Mouse (Mus musculus): ENCODE measurements at regions not wholly inside any gene's neighbourhood (a gene's known extent, or its start where the extent isn't known, plus 50 kb on each side); places are given as distances from the start of the nearest gene placed in this dataset.
A peak's percentile ranks its signal among the peaks of the same experiment; 100 is the strongest.
"Not testable (repeated sequence)": the region's sequence is repeated elsewhere in the genome, so short reads cannot be mapped to it uniquely, and the experiment has no call there.

DNA sequence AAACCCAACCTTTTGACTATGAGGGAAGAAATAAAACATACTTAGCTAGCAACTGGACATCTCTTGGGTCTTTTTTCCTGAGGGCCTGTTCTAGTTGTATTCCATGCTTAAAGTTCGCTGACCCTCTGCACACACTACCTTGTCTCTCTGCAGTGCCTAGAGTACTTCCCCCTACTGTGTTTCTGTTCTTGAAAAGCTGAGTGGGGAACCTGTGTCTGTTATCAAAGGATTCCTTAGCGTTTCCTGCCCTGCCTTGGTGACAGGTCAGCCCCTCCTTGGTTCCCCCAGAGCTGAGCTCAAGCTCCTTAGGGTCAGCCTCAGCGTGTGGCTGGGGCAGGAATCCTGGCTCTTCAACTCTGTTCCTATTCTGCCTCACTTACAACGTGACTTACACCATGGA lies 227.2 kb upstream of the Vmn1r3 start:
- not testable (repeated sequence) for H3K27ac ChIP-seq; H3K36me3 ChIP-seq; H3K9me3 ChIP-seq; H3K9ac ChIP-seq; ATAC-seq; H3K4me1 ChIP-seq (replicated peaks); H3K4me3 ChIP-seq (replicated peaks); H3K4me2 ChIP-seq (replicated peaks); H3K27me3 ChIP-seq (replicated peaks)
- 42% methylated on average over 4 of the region's 4 CpGs for WGBS

GRCm38 (mm10) chr4:3402856-3403255 lies 217.7 kb upstream of the Vmn1r3 start:
- H3K36me3 ChIP-seq; H3K9ac ChIP-seq; H3K27ac ChIP-seq; H3K4me1 ChIP-seq (replicated peaks); H3K27me3 ChIP-seq (replicated peaks); H3K4me3 ChIP-seq (replicated peaks); H3K4me2 ChIP-seq (replicated peaks); H3K9me3 ChIP-seq: not testable (repeated sequence)
- ATAC-seq: peak; percentile 58
- WGBS: 43% methylated on average over 4 of the region's 4 CpGs

DNA sequence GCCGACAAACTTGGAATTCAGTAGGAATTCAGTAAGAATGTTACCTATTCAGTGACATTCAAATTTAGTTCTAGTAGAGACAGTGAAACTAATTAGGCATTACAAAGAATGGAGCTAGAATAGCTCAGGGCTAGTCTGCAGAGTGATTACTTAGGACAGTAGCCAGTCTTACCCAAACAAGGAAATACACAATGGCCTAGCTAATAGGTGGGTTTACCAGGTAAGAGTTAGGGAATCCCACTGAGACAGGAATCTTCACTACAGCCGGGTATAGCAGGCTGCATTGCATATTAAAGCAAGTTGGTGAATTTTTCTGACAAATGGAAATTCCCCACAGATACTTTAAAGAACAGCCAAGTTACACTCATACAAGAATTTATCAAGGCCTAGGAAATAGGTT lies 216.6 kb upstream of the Vmn1r3 start:
- not testable (repeated sequence) for H3K4me1 ChIP-seq (replicated peaks); H3K9ac ChIP-seq; H3K4me2 ChIP-seq (replicated peaks); H3K27ac ChIP-seq; H3K9me3 ChIP-seq; H3K4me3 ChIP-seq (replicated peaks); H3K27me3 ChIP-seq (replicated peaks); ATAC-seq; H3K36me3 ChIP-seq
- 83% methylated on average over 2 of the region's 2 CpGs for WGBS

- ATAC-seq; H3K4me2 ChIP-seq (replicated peaks); H3K9ac ChIP-seq; H3K27ac ChIP-seq; H3K9me3 ChIP-seq; H3K4me1 ChIP-seq (replicated peaks); H3K27me3 ChIP-seq (replicated peaks); H3K36me3 ChIP-seq; H3K4me3 ChIP-seq (replicated peaks): not testable (repeated sequence)
- 91% methylated on average over 8 of the region's 8 CpGs for WGBS
Measured at GRCm38 (mm10) chr4:3391579-3391978, 206.4 kb upstream of the Vmn1r3 start.

GRCm38 (mm10) chr4:3373027-3373763 lies 188.0 kb upstream of the Vmn1r3 start:
- peak; percentile 87 for ATAC-seq
- H3K4me1 ChIP-seq (replicated peaks); H3K9ac ChIP-seq; H3K4me3 ChIP-seq (replicated peaks); H3K4me2 ChIP-seq (replicated peaks); H3K36me3 ChIP-seq; H3K9me3 ChIP-seq; H3K27me3 ChIP-seq (replicated peaks); H3K27ac ChIP-seq: not testable (repeated sequence)
- 24% methylated on average over 8 of the region's 8 CpGs for WGBS

- H3K4me3 ChIP-seq (replicated peaks); ATAC-seq; H3K9me3 ChIP-seq; H3K36me3 ChIP-seq; H3K4me2 ChIP-seq (replicated peaks); H3K9ac ChIP-seq; H3K27me3 ChIP-seq (replicated peaks); H3K4me1 ChIP-seq (replicated peaks); H3K27ac ChIP-seq: not testable (repeated sequence)
- 80% methylated on average over 4 of the region's 4 CpGs for WGBS
Measured at GRCm38 (mm10) chr4:3368021-3368420, 182.9 kb upstream of the Vmn1r3 start.

GRCm38 (mm10) chr4:3343443-3343842 lies 158.3 kb upstream of the Vmn1r3 start:
- not testable (repeated sequence) for H3K9me3 ChIP-seq; H3K4me2 ChIP-seq (replicated peaks); H3K36me3 ChIP-seq; H3K9ac ChIP-seq; H3K27ac ChIP-seq; ATAC-seq; H3K4me1 ChIP-seq (replicated peaks); H3K4me3 ChIP-seq (replicated peaks); H3K27me3 ChIP-seq (replicated peaks)
- WGBS: 78% methylated on average over 8 of the region's 8 CpGs

GRCm38 (mm10) chr4:3342696-3343095 lies 157.5 kb upstream of the Vmn1r3 start:
- H3K9ac ChIP-seq; H3K4me2 ChIP-seq (replicated peaks); H3K9me3 ChIP-seq; H3K36me3 ChIP-seq; H3K4me1 ChIP-seq (replicated peaks); ATAC-seq; H3K27ac ChIP-seq; H3K27me3 ChIP-seq (replicated peaks); H3K4me3 ChIP-seq (replicated peaks): not testable (repeated sequence)
- WGBS: 71% methylated on average over 2 of the region's 2 CpGs

DNA sequence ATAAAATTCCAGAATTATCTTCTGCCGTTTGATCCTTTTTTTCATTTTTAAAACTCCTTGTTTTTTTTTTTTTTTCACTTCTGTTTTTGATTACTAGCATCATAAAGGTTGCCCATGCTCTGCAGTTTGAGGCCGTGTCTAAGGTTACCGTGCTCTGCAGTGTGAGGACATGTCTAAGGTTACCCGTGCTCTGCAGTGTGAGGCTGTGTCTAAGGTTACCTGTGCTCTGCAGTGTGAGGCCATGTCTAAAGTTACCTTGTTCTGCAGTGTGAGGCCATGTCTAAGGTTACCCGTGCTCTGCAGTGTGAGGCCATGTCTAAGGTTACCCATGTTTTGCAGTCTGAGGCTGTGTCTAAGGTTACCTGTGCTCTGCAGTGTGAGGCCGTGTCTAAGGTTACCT lies 157.0 kb upstream of the Vmn1r3 start:
- not testable (repeated sequence) for H3K4me1 ChIP-seq (replicated peaks); H3K4me2 ChIP-seq (replicated peaks); ATAC-seq; H3K4me3 ChIP-seq (replicated peaks); H3K27me3 ChIP-seq (replicated peaks); H3K9me3 ChIP-seq; H3K27ac ChIP-seq; H3K36me3 ChIP-seq; H3K9ac ChIP-seq
- 93% methylated on average over 6 of the region's 6 CpGs for WGBS

Data from intestine, embryonic 15.5 days (tissue).